Mouse (Mus musculus): ENCODE data around the gene Gm525.

Gene Gm525

GRCm38 (mm10) chr11:89098083-89098835, 24.6 kb downstream of the Gm525 start:
- peak; percentile 60 for DNase-seq (ENCODE audit: low spot score)

- no peak for DNase-seq (ENCODE audit: low spot score)
Measured at GRCm38 (mm10) chr11:89098930-89099329, 25.3 kb downstream of the Gm525 start.

GRCm38 (mm10) chr11:89100403-89100802, 26.8 kb downstream of the Gm525 start:
- DNase-seq (ENCODE audit: low spot score): peak; percentile 87

- peak; percentile 47 for DNase-seq (ENCODE audit: low spot score)
Measured at GRCm38 (mm10) chr11:89100826-89101321, 27.2 kb downstream of the Gm525 start.

- no peak for DNase-seq (ENCODE audit: low spot score)
Measured at GRCm38 (mm10) chr11:89103166-89103565, 29.5 kb downstream of the Gm525 start.

- DNase-seq (ENCODE audit: low spot score): no peak
Measured at GRCm38 (mm10) chr11:89105211-89105610, 31.6 kb downstream of the Gm525 start.

- DNase-seq (ENCODE audit: low spot score): no peak
Measured at GRCm38 (mm10) chr11:89105823-89106222, 32.2 kb downstream of the Gm525 start.

GRCm38 (mm10) chr11:89107180-89107807, 33.7 kb downstream of the Gm525 start:
- no peak for DNase-seq (ENCODE audit: low spot score)

- no peak for DNase-seq (ENCODE audit: low spot score)
Measured at GRCm38 (mm10) chr11:89124411-89124810, 50.8 kb downstream of the Gm525 start.

- DNase-seq (ENCODE audit: low spot score): no peak
Measured at GRCm38 (mm10) chr11:89130856-89131255, 57.2 kb downstream of the Gm525 start.

- DNase-seq (ENCODE audit: low spot score): no peak
Measured at GRCm38 (mm10) chr11:89132406-89132805, 58.8 kb downstream of the Gm525 start.

- DNase-seq (ENCODE audit: low spot score): no peak
Measured at GRCm38 (mm10) chr11:89134211-89134610, 60.6 kb downstream of the Gm525 start.

- no peak for DNase-seq (ENCODE audit: low spot score)
Measured at GRCm38 (mm10) chr11:89137915-89138314, 64.3 kb downstream of the Gm525 start.

Measured in MN1 (cell line).